Mouse (Mus musculus) forebrain, embryonic 13.5 days (tissue): ENCODE results near the gene Ripor1. TPM values are rescaled to one million over a fixed set of nuclear protein-coding genes. Genes with fewer than 3 reads are reported as not detected.
"Not testable (repeated sequence)": the region's sequence is repeated elsewhere in the genome, so short reads cannot be mapped to it uniquely, and the experiment has no call there.

Experiments
- ATAC-seq: fragments of 200-750 bp; cut with Nextera tagmentation; 2 replicates; pipeline ENCODE4 v1.8.0; 2017
- H3K27ac ChIP-seq: fragments of 300-500 bp; sonication (generic); 2 replicates; pipeline ENCODE4 v1.5.1; 2015; ENCODE audit warnings: inconsistent platforms, mild to moderate bottlenecking, moderate library complexity
- H3K27me3 ChIP-seq: fragments of 300-500 bp; sonication (generic); 2 replicates; pipeline ENCODE4 v1.6.1; 2015; ENCODE audit warnings: mild to moderate bottlenecking, inconsistent platforms
- H3K36me3 ChIP-seq: fragments of 300-500 bp; sonication (generic); 2 replicates; pipeline ENCODE4 v1.6.1; 2015; ENCODE audit warnings: mild to moderate bottlenecking, inconsistent platforms; ENCODE audit not compliant: poor library complexity, severe bottlenecking
- H3K4me1 ChIP-seq: fragments of 300-500 bp; sonication (generic); 2 replicates; pipeline ENCODE4 v1.6.1; 2015; ENCODE audit warnings: inconsistent platforms
- H3K4me2 ChIP-seq: fragments of 300-500 bp; sonication (generic); 2 replicates; pipeline ENCODE4 v1.6.1; 2015; ENCODE audit warnings: inconsistent platforms, mild to moderate bottlenecking, moderate library complexity
- H3K4me3 ChIP-seq: fragments of 300-500 bp; sonication (generic); 2 replicates; pipeline ENCODE4 v1.5.1; 2015; ENCODE audit warnings: mild to moderate bottlenecking, inconsistent platforms
- H3K9ac ChIP-seq: fragments of 300-500 bp; sonication (generic); 2 replicates; pipeline ENCODE4 v1.6.1; 2015; ENCODE audit warnings: mild to moderate bottlenecking, inconsistent platforms
- H3K9me3 ChIP-seq: fragments of 300-500 bp; sonication (generic); replicated peaks from 2 replicates; pipeline ENCODE4 v1.6.1; 2016; ENCODE audit warnings: inconsistent platforms
- WGBS: fragments of 180-500 bp; shearing (Covaris S2); methylation state at CpG from one replicate; pipeline ENCODE4 v1.1.7; 2015; 5-methylcytosine and 5-hydroxymethylcytosine counted together
- polyA plus RNA-seq: library from polyadenylated mRNA; unstranded; fragments of >200 nt; fragmentation: Nextera tagmentation; extraction: Ambion mirVana; gene quantifications from 2 replicates; pipeline ENCODE4 v1.2.1, GENCODE M21; 2015

The Ripor1 gene
- polyA plus RNA-seq, 1 experiment from 2014 or later = 17.6 TPM

DNA sequence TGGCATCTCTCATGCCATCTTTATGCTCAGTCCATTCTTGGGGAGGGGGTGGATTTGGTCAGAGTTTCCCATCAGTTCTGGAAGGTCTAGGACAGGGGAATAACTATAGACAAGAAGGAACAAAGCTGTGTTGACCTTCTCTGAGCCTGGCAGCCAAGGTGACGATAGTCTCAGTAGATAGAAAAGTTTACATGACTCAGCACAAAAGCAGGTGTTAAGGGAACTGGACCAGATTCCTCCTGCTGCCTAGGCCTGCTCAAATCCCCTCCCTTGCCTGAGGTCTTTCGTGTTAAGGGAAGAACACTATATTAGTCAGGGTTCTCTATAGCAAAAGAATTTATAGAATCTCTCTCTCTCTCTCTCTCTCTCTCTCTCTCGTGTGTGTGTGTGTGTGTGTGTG, 25.3 kb upstream of the Ripor1 start:
- H3K36me3 ChIP-seq = no peaks in the 10 kb centered on the region
- no peak overlapping the region for H3K4me2 ChIP-seq
- no peak for ATAC-seq
- H3K9ac ChIP-seq = no peak overlapping the region
- H3K27ac ChIP-seq = no peak overlapping the region
- H3K27me3 ChIP-seq = no peaks in the 10 kb centered on the region
- no peaks in the 10 kb centered on the region for H3K4me1 ChIP-seq
- WGBS = 65% methylated on average over 3 of the region's 3 CpGs
- no peak overlapping the region for H3K4me3 ChIP-seq
- no peaks in the 10 kb centered on the region for H3K9me3 ChIP-seq

DNA sequence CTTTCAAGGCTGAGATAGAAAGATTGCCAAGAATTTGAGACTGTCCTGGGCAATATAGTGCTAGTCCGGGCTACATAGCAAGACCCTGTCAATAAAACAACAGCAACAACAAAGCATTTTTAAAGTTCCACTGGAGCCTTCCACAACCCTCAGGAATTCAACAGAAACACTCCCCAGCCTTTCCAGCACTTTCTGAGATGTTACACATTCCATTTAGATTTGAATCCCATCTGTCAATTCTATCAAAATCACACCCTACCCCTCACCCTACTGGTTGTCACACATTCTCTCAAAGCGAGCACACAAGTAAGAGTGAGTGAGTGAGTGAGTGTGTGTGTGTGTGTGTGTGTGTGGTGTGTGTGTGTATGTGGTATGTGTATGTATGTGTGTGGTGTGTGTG, 12.6 kb upstream of the Ripor1 start:
- no peak overlapping the region for H3K4me2 ChIP-seq
- no peaks in the 10 kb centered on the region for H3K4me1 ChIP-seq
- no peak overlapping the region for H3K27ac ChIP-seq
- WGBS = 90% methylated on average over 2 of the region's 2 CpGs
- H3K27me3 ChIP-seq = no peaks in the 10 kb centered on the region
- H3K4me3 ChIP-seq = no peak overlapping the region
- H3K9me3 ChIP-seq = no peaks in the 10 kb centered on the region
- ATAC-seq = no peak
- H3K9ac ChIP-seq = no peak overlapping the region
- H3K36me3 ChIP-seq = no peaks in the 10 kb centered on the region

DNA sequence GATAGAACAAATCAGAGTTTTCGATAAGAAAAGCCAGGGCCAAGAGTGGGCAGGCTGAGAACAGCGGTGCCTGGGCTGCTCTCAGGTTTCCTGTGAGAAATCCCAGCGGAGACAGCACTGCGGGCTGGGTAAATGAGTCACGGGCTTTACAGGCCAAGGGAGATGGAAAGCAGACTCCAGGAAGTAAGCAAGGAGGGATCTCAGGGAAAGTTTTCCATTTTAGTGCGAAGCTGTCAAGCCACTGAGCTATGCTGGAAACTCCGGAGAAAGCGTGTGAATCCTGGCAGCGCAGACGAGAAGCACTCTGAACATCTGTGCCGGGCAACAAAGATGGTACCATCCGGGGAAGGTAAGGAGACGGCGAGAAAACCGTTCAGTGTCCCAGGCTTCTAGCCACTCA, 11.2 kb upstream of the Ripor1 start:
- Histone ChIP-seq H3K4me3 (no peak overlapping the region), H3K4me1 (no peaks in the 10 kb centered on the region), H3K36me3 (no peaks in the 10 kb centered on the region), H3K27ac (no peak overlapping the region), H3K9ac (0 out of 2 replicates have a peak overlapping the region, but pooled peaks have one; percentile 50), H3K27me3 (no peaks in the 10 kb centered on the region), H3K4me2 (no peak overlapping the region), H3K9me3 (no peaks in the 10 kb centered on the region)
- 33% methylated on average over 15 of the region's 15 CpGs for WGBS
- ATAC-seq = no peak

DNA sequence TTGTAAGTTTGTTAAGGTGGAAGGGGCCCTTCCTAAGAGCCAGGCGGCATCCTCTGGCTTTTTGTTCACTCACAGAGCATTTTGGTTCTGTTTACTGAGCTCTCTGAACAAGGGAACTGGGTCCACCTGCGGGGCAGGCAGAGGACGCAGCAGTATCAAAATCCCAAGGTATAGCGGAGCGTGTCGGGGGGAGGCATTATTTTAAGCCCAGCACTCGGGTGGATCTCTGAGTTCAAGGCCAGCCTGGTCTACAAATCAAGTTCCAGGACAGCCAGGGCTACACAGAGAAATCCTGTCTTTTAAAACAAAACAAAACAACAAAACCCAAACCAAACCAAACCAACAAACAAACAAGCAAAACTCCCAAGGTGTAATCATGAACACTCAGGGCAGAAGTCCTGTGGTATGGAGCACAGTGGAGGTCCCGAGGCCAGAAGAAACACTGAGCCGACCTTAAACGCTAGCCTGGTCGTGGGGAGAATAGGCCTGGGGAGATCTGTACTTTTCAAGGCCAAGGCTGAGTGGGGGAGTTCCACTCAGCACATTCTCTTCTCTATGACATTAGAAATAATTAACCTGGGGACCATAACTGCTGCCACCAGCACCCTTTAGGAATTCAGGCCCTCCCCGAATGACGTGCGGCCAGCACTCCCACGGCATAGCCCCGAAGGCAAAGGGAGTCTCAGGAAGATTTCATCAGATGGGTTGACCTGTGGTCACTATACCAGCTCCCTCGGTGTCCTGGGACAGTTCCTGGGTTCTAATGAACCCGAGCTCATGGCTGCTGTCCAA, 10.4 kb upstream of the Ripor1 start:
- ATAC-seq = no peak
- Histone ChIP-seq H3K4me1 (no peaks in the 10 kb centered on the region), H3K9me3 (no peaks in the 10 kb centered on the region), H3K9ac (no peak overlapping the region), H3K36me3 (no peaks in the 10 kb centered on the region), H3K4me2 (no peak overlapping the region), H3K4me3 (no peak overlapping the region), H3K27ac (no peak overlapping the region), H3K27me3 (no peaks in the 10 kb centered on the region)
- 77% methylated on average over 18 of the region's 18 CpGs for WGBS

DNA sequence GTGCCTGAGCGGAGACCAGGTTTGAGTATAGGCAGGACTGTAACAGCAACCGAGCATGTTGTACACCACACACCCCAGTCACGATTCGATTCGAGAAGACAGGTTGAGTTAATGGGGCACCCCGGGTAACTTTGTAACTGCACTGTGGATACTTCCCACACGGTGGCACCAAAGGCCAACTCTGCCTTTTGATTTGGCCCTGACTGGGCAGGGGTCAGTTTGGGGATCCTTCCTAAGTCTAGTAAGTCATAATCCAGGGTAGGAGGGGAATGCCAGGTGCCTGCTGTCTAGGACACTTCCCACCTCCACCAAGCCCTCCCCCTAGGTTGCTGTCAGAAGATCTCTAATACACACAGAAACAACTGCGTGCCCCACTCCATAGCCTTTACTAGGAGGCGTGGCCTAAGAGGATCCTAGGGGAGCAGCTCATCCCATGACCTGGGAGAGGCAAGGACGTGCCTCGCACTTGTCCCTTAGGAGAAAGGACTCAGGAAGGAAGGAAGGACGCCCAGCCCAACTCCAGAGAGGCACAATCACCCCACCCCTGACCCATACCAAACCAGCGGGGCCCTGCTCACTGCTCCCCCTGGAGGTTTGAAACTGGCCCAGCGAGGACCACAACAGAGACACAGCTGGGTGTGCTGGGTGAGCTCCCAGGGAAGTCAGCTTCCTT, 8.6 kb upstream of the Ripor1 start:
- Histone ChIP-seq H3K9me3 (no peaks in the 10 kb centered on the region), H3K4me3 (no peak overlapping the region), H3K4me2 (peak overlapping the region; percentile 6; the same call in 1 of the 2 replicates), H3K4me1 (no peaks in the 10 kb centered on the region), H3K36me3 (no peaks in the 10 kb centered on the region), H3K27ac (no peak overlapping the region), H3K27me3 (no peaks in the 10 kb centered on the region), H3K9ac (no peak overlapping the region)
- peak; percentile 38; the same call in 1 of the 2 replicates for ATAC-seq
- 6% methylated on average over 14 of the region's 14 CpGs for WGBS

DNA sequence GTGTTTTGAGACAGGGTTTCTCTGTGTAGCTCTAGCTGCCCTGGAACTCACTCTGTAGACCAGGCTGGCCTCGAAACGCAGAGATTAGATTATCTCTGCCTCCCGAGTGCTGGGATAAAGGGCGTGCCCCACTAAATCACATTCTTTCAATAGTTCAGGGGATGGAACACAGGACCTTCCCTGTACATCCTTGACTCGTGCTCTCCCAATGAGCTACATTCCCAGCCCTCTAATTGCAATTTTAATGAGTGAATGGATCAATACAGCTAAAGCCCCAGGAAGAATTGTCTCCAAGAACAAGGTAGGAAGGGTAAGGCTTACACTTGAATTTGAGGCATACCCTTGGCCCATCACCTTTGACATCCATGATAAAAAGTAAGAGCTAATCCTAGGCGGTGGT, 6.3 kb upstream of the Ripor1 start:
- 79% methylated on average over 6 of the region's 6 CpGs for WGBS
- no peak for ATAC-seq
- H3K4me3 ChIP-seq = no peak overlapping the region
- no peaks in the 10 kb centered on the region for H3K36me3 ChIP-seq
- H3K27me3 ChIP-seq = peaks cover 7% of the 10 kb centered on the region; the same call in 1 of the 2 replicates
- no peaks in the 10 kb centered on the region for H3K9me3 ChIP-seq
- H3K9ac ChIP-seq = no peak overlapping the region
- H3K4me2 ChIP-seq = no peak overlapping the region
- no peak overlapping the region for H3K27ac ChIP-seq
- H3K4me1 ChIP-seq = no peaks in the 10 kb centered on the region

DNA sequence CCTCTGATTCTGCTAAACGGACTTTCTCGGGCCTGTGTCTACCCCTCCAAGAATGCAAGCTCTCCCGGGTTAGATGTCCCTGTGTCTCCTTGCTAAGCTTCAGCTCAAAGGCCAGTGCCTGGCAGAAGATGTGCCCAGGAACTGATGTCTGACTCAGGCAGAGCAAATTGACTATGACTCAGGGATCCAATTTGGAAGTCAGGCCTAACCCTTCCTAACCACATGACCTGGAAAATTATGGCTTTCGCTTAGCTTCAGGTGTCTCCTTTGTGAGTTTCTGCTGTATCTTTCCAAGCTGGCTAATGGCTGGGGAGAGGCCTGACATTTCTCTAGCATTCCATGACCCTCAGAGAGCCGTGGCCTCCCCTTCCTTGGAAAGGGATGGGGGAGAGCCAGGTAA, 3.8 kb upstream of the Ripor1 start:
- Histone ChIP-seq H3K9ac (no peak overlapping the region), H3K4me3 (no peak overlapping the region), H3K27ac (no peak overlapping the region), H3K9me3 (no peaks in the 10 kb centered on the region), H3K4me2 (no peak overlapping the region), H3K4me1 (peaks cover 8% of the 10 kb centered on the region), H3K36me3 (no peaks in the 10 kb centered on the region), H3K27me3 (peaks cover 7% of the 10 kb centered on the region; the same call in 1 of the 2 replicates)
- WGBS = 72% methylated on average over 5 of the region's 5 CpGs
- no peak for ATAC-seq

DNA sequence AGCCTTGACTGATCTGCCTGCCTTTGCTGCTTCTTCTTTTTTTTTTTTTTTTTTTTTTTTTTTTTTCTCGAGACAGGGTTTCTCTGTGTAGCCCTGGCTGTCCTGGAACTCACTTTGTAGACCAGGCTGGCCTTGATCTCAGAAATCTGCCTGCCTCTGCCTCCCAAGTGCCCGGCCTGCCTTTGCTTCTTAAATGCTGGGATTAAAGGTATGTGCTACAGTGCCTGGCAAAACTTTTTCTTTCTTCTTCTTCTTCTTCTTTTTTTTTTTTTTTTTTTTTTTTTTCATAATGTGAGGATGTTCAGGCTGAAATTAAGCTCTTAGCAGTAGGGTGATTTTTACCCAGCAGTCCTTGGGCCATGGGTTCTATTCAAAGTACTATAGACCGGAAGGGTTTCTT, 2.5 kb upstream of the Ripor1 start:
- not testable (repeated sequence) for H3K27me3 ChIP-seq, H3K9ac ChIP-seq, ATAC-seq, H3K4me3 ChIP-seq, H3K4me2 ChIP-seq, H3K36me3 ChIP-seq, H3K9me3 ChIP-seq, H3K27ac ChIP-seq
- WGBS = 89% methylated on average over 3 of the region's 3 CpGs
- H3K4me1 ChIP-seq = peaks cover 20% of the 10 kb centered on the region

DNA sequence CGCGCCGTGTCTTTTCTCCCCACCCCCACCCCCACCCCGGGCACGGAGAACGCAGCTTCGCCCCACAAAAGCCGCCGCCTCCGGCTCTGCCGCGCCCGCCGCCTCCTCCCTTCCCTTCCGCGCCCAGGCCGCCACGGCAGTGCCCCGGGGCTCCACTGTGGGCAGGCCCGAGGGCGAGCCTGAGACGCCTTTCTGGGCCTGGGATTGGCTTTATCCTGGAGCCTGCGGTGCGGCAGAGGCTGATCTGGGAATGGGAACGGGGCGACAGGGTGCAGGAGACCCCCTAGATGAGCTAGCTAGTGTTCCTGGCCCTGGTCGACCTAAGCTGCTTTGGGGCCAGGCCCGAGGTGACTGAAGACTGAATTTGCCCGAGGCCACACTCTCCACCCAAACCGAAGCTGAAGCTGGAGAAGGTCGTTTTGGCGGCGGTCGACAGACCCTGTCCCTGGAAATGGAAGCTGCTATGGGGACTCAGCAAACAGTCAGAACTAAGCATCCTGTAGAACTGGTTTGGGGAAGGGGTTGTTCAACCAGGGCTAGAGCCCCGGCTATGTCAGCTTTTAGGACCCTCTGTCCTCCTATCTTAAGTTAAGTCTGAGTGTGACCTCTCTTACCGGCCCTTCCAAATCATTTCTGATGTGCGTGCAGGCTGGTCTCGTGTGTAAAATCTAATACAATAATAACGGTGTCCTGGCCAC, 585 bp downstream of the Ripor1 start:
- Histone ChIP-seq H3K4me2 (peak overlapping the region; percentile 92), H3K9me3 (no peaks in the 10 kb centered on the region), H3K27me3 (peaks cover 7% of the 10 kb centered on the region; the same call in 1 of the 2 replicates), H3K4me3 (peak overlapping the region; percentile 77), H3K27ac (peak overlapping the region; percentile 86), H3K36me3 (no peaks in the 10 kb centered on the region), H3K4me1 (peaks cover 20% of the 10 kb centered on the region), H3K9ac (peak overlapping the region; percentile 91)
- ATAC-seq = peak; percentile 59
- WGBS = 2% methylated on average over 33 of the region's 39 CpGs

DNA sequence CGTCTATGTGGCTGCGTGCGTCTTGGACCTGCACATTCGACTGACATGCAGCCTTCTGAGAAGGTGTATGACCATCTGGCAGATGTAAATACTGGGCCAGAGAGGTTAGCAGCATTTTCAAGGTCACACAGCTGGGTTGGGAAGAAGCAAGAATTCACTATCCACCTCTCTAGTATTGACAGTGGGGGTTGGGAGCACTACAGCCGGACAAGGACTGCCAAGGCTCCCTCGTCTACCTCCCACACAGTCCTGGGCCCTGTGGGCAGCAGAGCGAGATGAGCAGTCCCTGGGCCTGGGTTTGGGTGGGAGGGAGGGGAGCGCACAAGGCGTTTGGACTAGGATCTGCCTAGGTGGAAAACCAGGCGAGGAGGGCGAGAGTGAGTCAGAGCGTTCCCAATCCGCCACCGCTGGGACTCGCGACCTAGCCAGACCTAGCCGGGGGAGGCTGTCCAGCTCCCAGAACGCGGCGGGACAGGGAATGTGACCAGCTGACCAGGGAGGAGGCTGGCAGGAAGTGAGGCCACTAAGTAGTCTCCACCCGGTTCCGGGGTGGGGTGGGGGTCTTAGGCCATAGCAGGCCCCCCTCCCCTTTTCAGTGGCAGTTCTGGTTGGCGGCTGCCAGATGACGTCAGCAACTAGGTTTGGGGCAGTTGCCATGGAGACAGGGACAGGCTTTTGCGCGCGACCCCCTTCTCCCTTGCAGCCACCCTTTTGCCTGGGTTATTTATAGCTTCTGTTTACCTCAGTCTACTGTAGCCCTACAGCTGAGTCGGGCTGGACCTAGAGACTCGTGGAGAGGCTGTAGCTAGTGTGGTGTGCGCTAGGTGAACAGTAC, 1.4 kb downstream of the Ripor1 start:
- Histone ChIP-seq H3K9ac (peak overlapping the region; percentile 91), H3K9me3 (no peaks in the 10 kb centered on the region), H3K27me3 (peaks cover 7% of the 10 kb centered on the region; the same call in 1 of the 2 replicates), H3K4me1 (peaks cover 20% of the 10 kb centered on the region), H3K27ac (peak overlapping the region; percentile 86), H3K36me3 (no peaks in the 10 kb centered on the region), H3K4me3 (peak overlapping the region; percentile 77), H3K4me2 (peak overlapping the region; percentile 92)
- WGBS = 1% methylated on average over 30 of the region's 30 CpGs
- ATAC-seq = peak; percentile 64

DNA sequence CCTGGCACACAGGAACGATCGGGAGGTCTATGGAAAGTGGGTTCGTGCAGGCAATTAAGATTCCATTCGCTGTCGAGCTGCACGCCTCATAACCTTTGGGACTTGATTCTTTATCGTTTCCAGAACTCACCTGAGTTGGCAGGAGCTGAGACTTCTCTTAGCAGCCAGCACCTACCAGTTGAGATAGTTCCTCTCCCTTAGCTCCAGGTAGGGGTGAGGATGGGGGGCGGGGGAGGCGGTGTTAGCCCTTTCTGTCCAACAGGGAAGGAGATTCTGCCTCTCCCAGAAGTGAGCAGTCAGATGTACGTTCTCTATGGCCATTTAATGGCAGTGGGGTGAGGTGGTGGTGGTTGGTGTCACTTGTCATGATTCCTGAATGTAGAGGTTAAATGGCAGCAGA, 2.0 kb downstream of the Ripor1 start:
- peaks cover 20% of the 10 kb centered on the region for H3K4me1 ChIP-seq
- peak overlapping the region; percentile 77 for H3K4me3 ChIP-seq
- no peak overlapping the region for H3K27ac ChIP-seq
- peak overlapping the region; percentile 91 for H3K9ac ChIP-seq
- no peaks in the 10 kb centered on the region for H3K36me3 ChIP-seq
- no peaks in the 10 kb centered on the region for H3K9me3 ChIP-seq
- ATAC-seq = no peak
- peak overlapping the region; percentile 92 for H3K4me2 ChIP-seq
- 6% methylated on average over 10 of the region's 10 CpGs for WGBS
- H3K27me3 ChIP-seq = peaks cover 11% of the 10 kb centered on the region
